Mouse (Mus musculus) liver, adult 2 months (tissue): ENCODE measurements around the gene Arid5b.

ENCODE experiments used
- CTCF ChIP-seq: fragments of 200-500 bp; IDR thresholded peaks from 2 replicates; pipeline ENCODE4 v1.5.1; 2011; ENCODE audit warnings: low read depth, low read length, control low read depth
- POLR2A ChIP-seq: fragments of 200-500 bp; IDR thresholded peaks from 2 replicates; pipeline ENCODE4 v1.6.1; 2011; ENCODE audit warnings: low read length, control low read depth; ENCODE audit not compliant: insufficient read depth; ENCODE audit errors: extremely low read depth

DNA sequence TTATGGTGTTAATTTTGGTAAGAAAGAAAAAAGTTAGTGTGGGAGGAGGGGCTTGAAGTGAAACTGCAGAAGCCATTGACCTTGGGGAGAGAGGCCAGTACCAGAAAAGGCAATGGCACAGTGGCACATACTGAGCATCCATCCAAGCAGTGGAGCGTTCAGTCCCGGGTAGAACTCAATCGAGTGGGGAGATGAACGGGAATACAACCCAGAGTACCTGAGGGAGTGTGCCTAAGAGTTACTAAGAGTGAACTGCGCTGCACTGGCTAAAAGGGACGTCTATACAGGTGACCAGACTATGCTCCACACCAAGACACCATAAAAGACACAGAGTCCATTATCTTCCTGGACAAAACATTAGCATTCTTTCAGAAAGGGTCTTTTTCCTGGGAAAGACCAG, 170.8 kb downstream of the Arid5b start:
- no peak for TF ChIP-seq CTCF
- TF ChIP-seq POLR2A: no peak
